Mouse (Mus musculus): ENCODE data around the gene Rbks. TPM values are rescaled to one million over a fixed set of nuclear protein-coding genes. Genes with fewer than 3 reads are reported as not detected.

The Rbks gene
- 1 to 10 TPM; 2.7 to 5.1 (median 4.3) TPM for total RNA-seq (2022)

- no peak for DNase-seq (ENCODE audit: low spot score in 2 of 2)
Measured at GRCm38 (mm10) chr5:31696971-31697643, at the start of gene Rbks. Gene Rbks, minus strand, starts transcription at chr5:31697627.

GRCm38 (mm10) chr5:31742521-31743031 lies 45.1 kb upstream of the Rbks start:
- DNase-seq (ENCODE audit: low spot score in 2 of 2), result no peak

- DNase-seq (ENCODE audit: low spot score in 2 of 2), result no peak
Measured at GRCm38 (mm10) chr5:31741931-31742330, 44.5 kb upstream of the Rbks start.

- DNase-seq (ENCODE audit: low spot score in 2 of 2), result no peak
Measured at GRCm38 (mm10) chr5:31732644-31733338, 35.4 kb upstream of the Rbks start.

- no peak for DNase-seq (ENCODE audit: low spot score in 2 of 2)
Measured at GRCm38 (mm10) chr5:31727456-31727855, 30.0 kb upstream of the Rbks start.

- DNase-seq (ENCODE audit: low spot score in 2 of 2), result no peak
Measured at GRCm38 (mm10) chr5:31725885-31726284, 28.5 kb upstream of the Rbks start.

DNA sequence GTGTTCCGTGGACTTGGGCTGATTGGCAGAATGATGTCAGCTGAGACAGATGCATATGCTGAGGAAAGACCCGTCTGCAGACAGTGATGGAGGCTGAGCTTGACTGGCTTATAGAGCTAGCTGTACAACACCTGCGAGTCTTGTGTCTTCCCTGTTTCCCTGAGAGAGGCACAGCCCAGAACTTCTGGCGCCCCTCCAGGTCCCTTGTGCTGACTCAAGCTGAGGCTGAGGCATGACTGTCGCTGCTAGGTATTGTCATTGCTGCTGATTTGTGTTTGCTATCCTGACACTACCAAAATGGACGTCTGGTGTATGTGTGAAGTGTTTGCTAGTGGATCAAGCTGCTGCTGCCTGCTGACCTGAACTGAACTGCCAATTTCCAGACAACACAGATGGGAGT lies 27.1 kb upstream of the Rbks start:
- no peak for DNase-seq (ENCODE audit: low spot score in 2 of 2)

DNA sequence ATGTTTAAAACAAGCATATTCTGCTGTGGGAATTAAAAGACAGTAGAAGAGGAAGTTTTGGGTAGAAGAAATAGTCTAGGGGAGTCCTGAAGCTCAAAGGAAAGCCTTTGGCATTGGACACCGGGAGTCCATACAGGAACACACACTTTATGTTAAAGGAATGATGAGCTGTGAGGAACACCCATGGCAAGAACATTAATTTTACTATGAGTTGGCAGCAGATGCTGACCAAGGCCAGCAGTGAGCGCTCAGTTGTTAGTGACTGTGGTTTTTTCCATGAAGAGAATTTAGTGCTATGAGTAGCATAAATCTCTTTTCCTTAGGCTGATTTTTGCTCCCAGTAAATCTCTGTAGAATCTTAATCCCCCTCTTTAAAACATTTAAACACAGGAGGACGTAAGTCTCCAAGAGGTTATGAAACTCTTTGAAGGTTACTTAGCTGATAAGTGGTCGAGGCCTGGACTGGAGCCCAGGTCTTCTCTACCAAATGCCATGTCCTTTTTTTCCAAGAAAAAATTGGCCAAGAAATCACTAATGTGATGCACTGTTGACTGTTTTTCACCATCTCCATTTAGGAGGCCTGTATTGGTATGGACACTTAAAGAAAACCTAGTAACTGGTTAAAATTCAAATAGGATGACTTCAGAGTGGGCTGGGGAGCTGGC lies 18.2 kb upstream of the Rbks start:
- DNase-seq (ENCODE audit: low spot score in 2 of 2), result no peak

GRCm38 (mm10) chr5:31713841-31714264 lies 16.4 kb upstream of the Rbks start:
- no peak for DNase-seq (ENCODE audit: low spot score in 2 of 2)

- DNase-seq (ENCODE audit: low spot score in 2 of 2), result no peak
Measured at GRCm38 (mm10) chr5:31713280-31713711, 15.9 kb upstream of the Rbks start.

DNA sequence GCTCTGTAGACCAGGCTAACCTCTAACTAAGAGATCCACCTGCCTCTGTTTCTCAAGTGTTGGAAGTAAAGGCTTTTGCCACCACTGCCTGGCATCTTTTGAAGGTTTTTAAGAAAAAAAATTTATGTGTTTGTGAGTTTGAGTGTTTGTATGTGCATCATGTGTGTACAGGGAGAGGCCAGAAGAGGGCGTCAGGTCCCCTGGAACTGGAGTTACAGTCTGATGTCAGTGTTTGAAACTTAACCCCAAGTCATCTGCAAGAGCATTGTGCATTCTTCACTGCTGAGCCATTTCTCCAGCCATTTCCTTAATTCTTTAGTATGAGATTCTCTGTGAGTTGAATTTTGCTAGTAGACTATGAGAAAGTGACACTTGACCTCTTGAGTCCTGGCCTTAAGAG lies 12.0 kb upstream of the Rbks start:
- no peak for DNase-seq (ENCODE audit: low spot score in 2 of 2)

GRCm38 (mm10) chr5:31706826-31707225 lies 9.4 kb upstream of the Rbks start:
- no peak for DNase-seq (ENCODE audit: low spot score in 2 of 2)

DNA sequence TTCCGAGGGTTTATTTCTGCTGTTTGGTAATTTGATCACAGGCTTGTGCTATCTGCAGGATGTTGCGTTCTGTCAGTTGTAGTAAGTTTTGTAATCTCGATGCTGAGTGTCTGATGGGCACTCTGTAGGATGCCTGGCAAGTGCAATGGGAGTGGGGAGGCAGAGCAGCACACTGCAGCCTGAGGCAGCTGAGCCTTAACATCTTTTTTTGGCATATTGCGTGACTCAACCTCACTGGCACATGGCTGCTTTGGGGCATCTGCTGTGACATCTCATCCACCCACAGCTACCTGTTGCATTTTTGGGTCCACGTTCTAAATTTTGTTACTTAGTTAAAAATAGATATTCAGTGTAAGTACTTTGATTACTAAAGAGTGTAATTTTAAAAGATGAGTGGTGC lies 7.5 kb upstream of the Rbks start:
- no peak for DNase-seq (ENCODE audit: low spot score in 2 of 2)

DNA sequence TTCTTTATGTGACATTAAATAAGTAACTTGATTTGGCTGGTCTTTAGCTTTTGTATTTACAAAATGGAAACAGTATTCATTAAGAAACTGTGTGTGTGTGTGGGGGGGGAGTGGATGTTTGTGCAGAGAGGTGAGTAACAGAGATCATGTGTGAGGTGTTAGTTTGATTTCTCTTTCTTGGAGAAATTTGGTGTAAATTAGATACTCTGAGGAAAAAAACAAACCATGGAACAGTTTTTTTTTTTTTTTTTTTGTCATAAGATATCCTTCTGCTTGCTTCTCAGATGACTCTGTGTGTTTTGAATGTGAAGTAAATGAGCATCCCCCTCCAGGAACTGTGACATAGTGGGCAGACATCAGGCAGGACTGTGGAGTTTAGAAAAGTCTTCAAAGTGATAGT lies 2.0 kb upstream of the Rbks start:
- DNase-seq (ENCODE audit: low spot score in 2 of 2), result no peak

DNA sequence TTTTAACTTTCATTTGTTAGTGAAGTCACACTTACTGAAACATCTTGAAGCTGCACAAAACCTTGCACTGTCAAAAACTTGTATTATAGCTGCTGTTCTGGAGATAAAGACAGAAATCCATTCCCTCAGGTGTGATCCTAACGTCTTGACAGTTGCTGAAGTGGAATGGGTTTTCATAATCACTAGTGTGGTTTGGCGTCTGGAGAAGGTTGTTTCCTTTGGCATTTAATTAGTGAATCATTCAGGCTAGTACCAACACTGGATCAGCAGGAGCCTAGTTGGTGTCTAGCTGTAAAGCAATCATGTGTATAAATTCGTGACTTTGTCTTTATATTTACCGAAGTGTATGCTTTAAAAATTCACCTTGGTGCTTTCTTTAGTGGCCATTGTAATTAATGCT lies 1.5 kb upstream of the Rbks start:
- no peak for DNase-seq (ENCODE audit: low spot score in 2 of 2)

DNA sequence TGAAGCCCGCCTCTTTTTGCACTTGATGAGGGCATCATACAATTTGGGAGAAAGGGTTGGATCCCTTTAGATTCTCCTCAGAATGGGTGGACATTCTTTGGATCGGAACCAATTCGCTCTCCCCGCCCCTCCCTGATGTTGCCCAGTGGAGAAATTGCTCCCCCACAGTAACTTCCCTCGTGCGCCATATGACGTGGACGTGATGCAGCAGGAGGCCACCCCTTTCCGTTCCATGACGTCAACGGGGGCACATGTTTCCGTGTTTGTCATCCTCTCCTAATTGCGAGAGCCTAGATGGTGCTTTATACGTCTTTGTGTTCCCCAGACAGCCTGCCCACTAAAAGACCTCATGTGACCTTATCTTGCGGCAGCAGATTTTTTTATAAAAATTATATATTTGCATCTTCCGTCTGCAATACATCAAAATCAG lies 885 bp upstream of the Rbks start:
- peak; percentile 59 to 69 for DNase-seq (ENCODE audit: low spot score in 2 of 2)

DNA sequence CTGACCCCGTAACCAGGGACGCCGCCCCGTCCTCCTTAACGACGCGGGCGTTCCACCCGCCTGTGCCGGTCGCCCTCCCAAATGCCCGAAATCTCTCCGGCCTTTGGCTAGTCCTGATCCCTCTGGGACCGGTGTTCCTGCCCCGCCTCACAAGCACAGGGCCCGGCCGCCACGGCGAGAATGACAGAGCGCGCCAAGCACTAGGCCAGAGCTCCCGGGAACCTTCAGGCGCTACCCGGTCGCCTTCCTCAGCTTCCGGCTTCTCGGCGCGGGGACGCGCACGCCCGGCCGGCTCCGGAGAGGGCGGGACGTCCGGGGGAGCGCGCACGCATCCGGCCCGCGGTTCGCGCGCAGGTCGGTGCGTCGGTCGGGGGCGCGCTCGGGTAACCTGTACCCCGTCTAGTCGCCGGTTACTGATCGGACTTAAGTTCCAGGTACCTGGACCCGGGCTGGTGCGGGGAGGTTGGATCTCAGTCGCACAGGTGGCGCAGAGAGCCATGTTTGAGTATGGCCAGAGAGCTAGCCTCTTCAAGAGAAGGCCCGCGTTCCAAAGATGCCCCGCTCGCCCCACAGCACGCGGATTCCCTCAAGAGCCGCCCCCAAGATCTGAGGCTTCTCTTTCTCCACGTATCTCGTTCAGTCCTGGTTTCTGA lies 343 bp upstream of the Rbks start, which contains the start of gene Babam2:
TSS of gene Babam2 (plus strand) at position 41 of the 653 bp plus-strand sequence.
- DNase-seq (ENCODE audit: low spot score in 2 of 2), result peak; percentile 86 to 88

GRCm38 (mm10) chr5:31693191-31693590 lies 4.2 kb downstream of the Rbks start:
- no peak for DNase-seq (ENCODE audit: low spot score in 2 of 2)

DNA sequence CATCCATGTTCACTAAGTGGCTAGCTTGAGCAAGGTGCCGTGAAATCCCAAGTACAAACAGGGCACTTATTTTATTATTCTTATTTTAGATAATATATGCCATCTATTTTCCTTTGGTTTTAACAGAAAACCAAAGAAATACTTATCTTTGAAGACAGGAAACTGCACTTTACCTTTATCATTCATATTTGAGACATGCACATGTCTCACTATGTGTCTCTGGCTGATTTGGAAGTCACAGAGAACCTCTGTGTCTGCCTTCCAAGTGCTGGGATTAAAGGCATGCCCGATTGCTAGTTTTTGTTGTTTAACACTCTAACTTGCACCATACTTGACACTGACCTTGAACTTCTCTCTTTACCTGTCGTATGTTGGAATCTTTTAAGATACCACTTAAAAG lies 9.5 kb downstream of the Rbks start:
- DNase-seq (ENCODE audit: low spot score in 2 of 2), result no peak

DNA sequence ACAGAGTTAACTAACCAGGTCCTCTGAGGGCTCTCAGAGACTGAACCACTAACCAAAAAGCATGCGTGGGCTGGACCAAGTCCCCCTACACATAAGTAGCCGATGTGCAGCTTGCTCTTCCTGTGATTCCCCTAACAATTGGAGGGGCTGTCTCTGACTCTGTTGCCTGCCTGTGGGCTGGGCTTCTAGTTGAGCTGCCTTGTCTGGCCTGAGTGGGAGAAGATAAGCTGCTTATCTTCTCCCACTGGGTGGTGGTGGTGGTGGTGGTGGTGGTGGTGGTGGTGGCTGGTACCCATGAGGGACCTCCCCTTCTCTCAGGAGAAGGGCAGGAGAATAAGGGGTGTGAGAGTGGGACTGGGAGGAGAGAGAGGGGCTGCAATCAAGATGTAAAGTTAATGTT lies 11.4 kb downstream of the Rbks start:
- DNase-seq (ENCODE audit: low spot score in 2 of 2), result no peak

DNA sequence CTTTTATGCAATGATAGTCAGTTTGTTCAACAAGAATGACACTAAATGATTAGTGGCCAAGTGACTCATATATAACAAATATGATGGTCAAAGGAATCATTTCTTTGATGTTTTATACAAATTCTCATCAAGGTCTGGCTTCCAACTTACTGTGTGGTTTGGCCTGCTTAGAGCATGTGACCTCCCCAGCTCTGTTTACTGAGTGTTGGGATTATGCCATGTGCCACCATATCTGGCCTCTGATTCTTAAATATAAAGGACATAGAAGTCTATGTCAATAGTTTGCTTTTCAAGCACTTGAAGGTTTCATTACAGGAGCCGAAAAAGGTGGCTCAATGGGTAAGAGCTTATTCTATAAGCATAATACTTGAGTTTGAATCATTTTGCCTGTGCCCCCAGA lies 15.1 kb downstream of the Rbks start:
- no peak for DNase-seq (ENCODE audit: low spot score in 2 of 2)

DNA sequence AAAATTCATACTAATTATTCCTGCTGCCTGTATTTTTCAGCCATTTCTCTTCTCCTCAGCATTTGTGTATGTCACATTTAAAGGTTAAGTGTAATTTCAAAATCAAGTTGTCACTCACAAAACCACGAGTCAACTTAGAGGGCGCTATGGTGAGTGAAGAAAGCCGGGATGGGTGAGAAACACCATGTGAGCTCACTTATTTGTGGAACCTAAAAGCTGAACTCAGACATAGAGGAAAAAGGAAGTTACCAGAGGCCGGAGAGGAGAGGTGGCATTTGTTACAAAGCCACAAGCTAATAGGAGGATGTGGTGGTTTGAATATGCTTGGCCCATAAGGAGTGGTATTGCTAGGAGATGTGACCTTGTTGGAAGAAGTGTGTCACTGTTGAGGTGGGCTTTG lies 17.2 kb downstream of the Rbks start:
- DNase-seq (ENCODE audit: low spot score in 2 of 2), result no peak
